Mouse (Mus musculus): ENCODE measurements around the gene Eef1e1.

DNA sequence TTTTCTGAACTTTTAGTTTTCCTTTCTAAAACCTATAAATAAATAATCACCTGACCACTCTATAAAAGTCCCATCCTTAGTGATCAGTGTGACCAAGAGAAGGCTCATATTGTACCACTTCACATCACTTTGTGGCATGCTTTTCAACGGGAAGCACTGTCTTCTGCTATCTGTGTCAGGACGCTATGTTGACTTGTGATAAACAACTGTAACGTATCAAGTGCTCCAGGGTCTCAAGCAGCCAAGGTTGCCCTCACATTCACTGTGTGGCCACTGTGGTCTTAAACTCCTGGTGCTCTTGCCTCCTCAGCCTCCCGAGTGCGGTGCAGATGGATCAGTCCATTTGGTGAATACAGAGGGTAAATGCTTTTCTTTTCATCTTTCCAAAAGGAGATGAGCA, 43.2 kb downstream of the Eef1e1 start:
- TF ChIP-seq CTCF (IDR thresholded peaks at IDR 0.05; ENCODE audit: borderline replicate concordance, insufficient read depth, low read depth, low read length) (no peak), POLR2A (IDR thresholded peaks at IDR 0.05; ENCODE audit: borderline replicate concordance, insufficient read depth, low read length) (no peak)

All from cerebellum, adult 2 months (tissue).